Mouse (Mus musculus) activated CD4-positive, CD25-positive, alpha-beta regulatory T cell, adult 4 months (primary cell): ENCODE results near the gene Rab23. TPM values are rescaled to one million over a fixed set of nuclear protein-coding genes. Genes with fewer than 3 reads are reported as not detected.

Experiments
- ATAC-seq: one replicate; pipeline ENCODE4 v1.8.0; 2017
- polyA plus RNA-seq, 2 experiments: library from polyadenylated mRNA; unstranded; fragments of 100-300 nt; shearing (Covaris generic); gene quantifications; one replicate each; pipeline ENCODE4 v1.2.1; 2017

Rab23 gene
- polyA plus RNA-seq, 2 experiments from 2014 or later = 7.0 to 7.3 TPM

DNA sequence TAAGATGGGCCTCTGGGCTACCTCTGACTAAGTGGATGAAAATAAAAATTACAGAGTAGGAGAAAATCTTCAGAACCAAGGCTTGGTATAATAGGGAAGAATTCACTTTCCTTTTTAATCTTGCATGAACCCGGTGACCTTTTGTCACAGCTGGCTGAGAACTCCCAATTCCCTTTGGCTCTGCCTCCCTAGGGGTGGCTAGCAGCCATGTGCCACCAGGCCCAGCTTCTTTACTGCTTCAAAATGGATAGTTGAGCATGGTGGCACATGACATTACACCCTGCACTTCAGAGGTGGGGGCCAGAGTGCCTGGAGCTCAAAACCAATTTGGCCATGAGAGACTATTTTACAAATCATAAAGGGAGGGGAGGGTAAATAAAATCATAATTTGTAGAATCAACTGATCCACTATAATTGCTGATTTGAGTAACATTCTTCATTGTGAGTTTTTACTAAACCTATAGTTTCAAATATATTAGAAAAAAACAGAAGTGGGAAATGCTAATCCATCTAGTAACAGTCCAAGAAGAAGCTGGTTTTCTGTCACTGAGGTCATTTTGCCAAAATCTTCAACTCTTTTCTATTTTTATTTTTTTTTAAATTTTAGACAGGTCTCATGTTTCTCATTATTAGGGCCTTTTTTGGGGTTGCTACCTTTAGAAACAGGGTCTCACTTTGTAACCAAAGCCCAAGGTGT, 48.6 kb downstream of the Rab23 start:
- ATAC-seq = no peak

DNA sequence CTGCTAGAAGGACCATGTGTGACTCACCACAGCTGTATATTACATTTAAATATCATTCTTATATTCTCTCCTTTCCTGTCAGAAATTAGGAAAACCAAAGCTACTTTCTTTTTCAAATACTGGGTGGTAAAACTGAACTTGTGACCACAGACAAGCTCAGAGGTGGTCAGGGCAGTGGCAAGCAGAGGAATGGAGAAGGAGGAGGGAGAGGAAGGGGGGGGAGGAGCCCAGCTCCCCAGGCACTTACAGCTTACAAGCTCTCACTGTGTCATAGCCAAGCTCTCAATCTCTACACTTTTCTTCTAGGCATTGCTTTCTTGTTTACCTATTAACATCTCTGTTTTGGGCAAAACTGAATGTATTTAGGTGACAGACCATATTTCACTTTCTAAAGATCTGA, 49.1 kb downstream of the Rab23 start:
- no peak for ATAC-seq

DNA sequence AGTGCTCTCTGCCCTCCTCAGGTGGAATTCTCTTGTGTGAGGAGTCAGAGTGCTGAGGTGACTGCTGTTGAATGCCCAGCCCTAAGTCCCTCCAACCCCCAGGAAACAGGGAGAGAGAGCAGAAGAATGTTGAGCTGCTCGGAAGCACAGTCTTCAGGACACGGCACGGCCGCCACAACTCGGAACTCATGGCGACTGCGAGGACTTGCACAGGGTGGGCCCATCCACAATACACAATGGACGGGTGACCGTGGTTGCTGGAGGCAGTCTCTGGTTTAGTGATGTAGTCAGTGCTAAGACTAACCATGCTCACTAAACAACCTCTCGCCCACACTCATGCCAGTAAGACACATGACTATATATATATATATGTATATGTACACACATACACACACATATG, 51.9 kb downstream of the Rab23 start:
- ATAC-seq = no peak

DNA sequence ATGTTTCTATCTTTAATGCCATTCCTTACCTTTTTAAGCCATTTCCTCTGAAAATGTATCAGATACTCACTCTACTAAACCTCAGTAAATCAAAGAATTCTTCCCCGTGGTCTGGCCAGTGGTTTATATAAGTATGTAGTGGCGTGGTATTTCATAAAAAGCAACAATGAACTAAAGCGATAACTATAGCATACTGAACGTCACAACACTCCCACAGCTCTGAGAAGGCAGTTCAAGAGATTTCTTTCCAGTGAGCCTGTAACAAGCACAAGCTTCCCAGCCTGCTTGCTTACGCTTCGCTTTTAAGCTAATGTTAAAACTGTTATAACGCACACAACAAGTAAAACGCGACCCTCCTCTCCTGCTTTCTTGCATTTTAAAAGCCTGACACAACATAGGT, 52.4 kb downstream of the Rab23 start:
- no peak for ATAC-seq

DNA sequence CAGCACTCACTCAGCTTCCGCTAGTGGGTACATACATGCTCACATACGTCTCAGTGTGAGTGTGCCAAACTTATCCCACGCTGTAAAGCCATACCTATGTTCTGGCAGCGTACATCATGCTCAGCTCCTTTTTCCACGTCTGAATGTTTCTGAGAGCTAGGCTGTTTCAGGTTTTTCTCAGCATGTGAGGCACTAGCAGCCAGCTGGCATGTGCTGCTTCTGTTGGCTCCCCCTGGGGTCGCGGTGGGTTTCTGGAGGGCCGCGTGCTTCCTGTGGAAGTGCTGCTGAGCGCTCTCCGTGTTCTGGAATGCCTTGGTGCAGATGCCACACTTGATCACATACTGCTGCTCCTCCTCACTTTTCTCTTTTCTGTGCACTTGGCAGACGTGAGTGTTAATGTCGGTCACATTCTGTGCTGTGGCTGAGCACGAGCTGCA, 56.5 kb downstream of the Rab23 start:
- ATAC-seq = no peak

DNA sequence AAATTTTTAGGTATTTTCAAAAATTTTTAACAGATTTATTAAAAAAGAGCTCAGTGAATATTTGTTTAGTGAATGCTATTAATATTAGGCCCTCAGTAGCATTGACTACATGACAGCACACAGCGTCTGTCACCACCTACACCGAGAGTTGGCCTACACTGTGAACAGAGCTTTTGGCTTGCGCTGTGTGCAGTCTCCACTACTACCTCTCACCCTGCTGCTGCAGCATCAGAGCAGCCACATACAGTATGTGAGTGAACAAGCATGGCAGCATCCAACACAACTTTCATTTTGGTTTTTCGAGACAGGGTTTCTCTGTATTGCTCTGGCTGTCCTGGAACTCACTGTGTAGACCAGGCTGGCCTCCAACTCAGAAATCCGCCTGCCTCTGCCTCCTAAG, 64.9 kb downstream of the Rab23 start:
- no peak for ATAC-seq

DNA sequence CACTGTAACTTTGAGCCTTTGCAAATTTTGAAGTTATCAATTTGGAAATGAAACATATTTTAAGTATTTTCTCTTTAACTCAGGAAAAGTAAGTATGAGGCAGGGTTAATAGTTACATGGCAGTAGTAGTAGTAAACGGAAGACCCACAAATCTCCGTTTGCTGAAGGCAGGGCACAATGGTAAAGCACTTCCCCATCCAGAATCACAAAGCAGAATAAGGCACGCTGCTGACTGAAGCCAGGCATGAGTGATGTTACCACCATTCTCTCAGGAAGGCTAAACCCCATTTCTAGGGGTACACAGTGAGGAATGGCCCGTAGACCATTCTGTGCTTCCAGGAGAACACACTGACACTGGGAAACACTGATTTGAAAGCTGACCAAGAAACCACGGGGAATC, 68.4 kb downstream of the Rab23 start:
- ATAC-seq = no peak

DNA sequence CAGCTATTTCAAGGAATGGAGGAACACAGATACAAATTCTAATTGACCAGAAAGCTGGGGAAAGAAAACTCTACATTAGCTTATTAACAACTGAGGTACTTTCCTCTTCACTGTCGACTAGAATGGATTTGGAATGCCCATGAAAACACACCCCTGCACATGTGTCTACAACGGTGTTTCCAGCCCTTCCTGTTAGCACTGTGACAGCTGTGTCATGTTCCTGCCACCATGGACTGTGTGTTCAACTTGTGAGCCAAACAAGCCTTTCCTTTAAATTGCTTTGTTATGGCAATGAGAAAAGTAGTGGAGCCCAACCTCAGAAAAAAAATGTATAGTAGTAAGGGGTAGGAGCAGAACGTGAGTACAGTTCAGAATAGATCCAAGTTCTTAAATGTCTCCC, 68.8 kb downstream of the Rab23 start:
- ATAC-seq = no peak

Other genes starting within 250 kb of the Rab23 start
- gene Prim2, start 50.1 kb upstream of the Rab23 start, polyA plus RNA-seq = 10 to 100 TPM; 24.2 to 31.5 TPM
- gene Bag2, start 37.9 kb downstream of the Rab23 start, polyA plus RNA-seq = 1 to 10 TPM; 1.7 to 4.7 TPM
- 10 to 100 TPM; 11.4 to 16.8 TPM for gene Zfp451, start 94.7 kb downstream of the Rab23 start, polyA plus RNA-seq
- gene Bend6, start 187.9 kb downstream of the Rab23 start, polyA plus RNA-seq = 1 to 10 TPM; 2.2 to 6.0 TPM
- gene Dst, start 188.3 kb downstream of the Rab23 start, polyA plus RNA-seq = 10 to 100 TPM; 20.3 to 21.7 TPM